Mouse (Mus musculus): ENCODE measurements at regions not wholly inside any gene's neighbourhood (a gene's known extent, or its start where the extent isn't known, plus 50 kb on each side); places are given as distances from the start of the nearest gene placed in this dataset.

- no peak overlapping the region for H3K4me2 ChIP-seq (replicated peaks; ENCODE audit: low read depth, low read length)
- no peak overlapping the region for H3K9ac ChIP-seq (replicated peaks; ENCODE audit: low read depth, low read length)
- peaks cover 12% of the 10 kb centered on the region; the same call in 1 of the 2 replicates for H3K4me1 ChIP-seq (ENCODE audit: control insufficient read depth, insufficient read depth, low read length)
- no peak overlapping the region for H3K4me3 ChIP-seq (ENCODE audit: low read depth, low read length)
- no peaks in the 10 kb centered on the region for H3K27me3 ChIP-seq (ENCODE audit: control insufficient read depth, insufficient read depth, low read length)
- WGBS: 95% methylated on average over 5 of the region's 5 CpGs
- ATAC-seq (ENCODE audit: insufficient number of reproducible peaks, insufficient read depth, low FRiP score, low read depth): no peak
- no peaks in the 10 kb centered on the region for H3K36me3 ChIP-seq (ENCODE audit: control insufficient read depth, insufficient read depth, low read length)
- H3K27ac ChIP-seq (ENCODE audit: low read length): no peak overlapping the region
- H3K9me3 ChIP-seq (ENCODE audit: control insufficient read depth, low read depth, low read length): peaks cover 4% of the 10 kb centered on the region; the same call in 1 of the 2 replicates
Observed at GRCm38 (mm10) chr13:44579215-44579614, 150.1 kb upstream of the Jarid2 start.

GRCm38 (mm10) chr13:44580156-44580736 is 149.0 kb upstream of the Jarid2 start:
- H3K4me3 ChIP-seq (ENCODE audit: low read depth, low read length): no peak overlapping the region

GRCm38 (mm10) chr13:44580767-44581166 is 148.5 kb upstream of the Jarid2 start:
- no peak overlapping the region for H3K4me3 ChIP-seq (ENCODE audit: low read depth, low read length)
- no peak overlapping the region for H3K27ac ChIP-seq (ENCODE audit: low read length)
- 27% methylated on average over 9 of the region's 9 CpGs for WGBS
- H3K4me2 ChIP-seq (replicated peaks; ENCODE audit: low read depth, low read length): peak overlapping the region; percentile 8
- peaks cover 14% of the 10 kb centered on the region; the same call in 1 of the 2 replicates for H3K4me1 ChIP-seq (ENCODE audit: control insufficient read depth, insufficient read depth, low read length)
- H3K9ac ChIP-seq (replicated peaks; ENCODE audit: low read depth, low read length): no peak overlapping the region
- peaks cover 4% of the 10 kb centered on the region; the same call in 1 of the 2 replicates for H3K9me3 ChIP-seq (ENCODE audit: control insufficient read depth, low read depth, low read length)
- no peaks in the 10 kb centered on the region for H3K36me3 ChIP-seq (ENCODE audit: control insufficient read depth, insufficient read depth, low read length)
- ATAC-seq (ENCODE audit: insufficient number of reproducible peaks, insufficient read depth, low FRiP score, low read depth): no peak
- no peaks in the 10 kb centered on the region for H3K27me3 ChIP-seq (ENCODE audit: control insufficient read depth, insufficient read depth, low read length)

More at GRCm38 (mm10) chr13:44580156-44580736, 149.0 kb upstream of the Jarid2 start:
- ATAC-seq (ENCODE audit: insufficient number of reproducible peaks, insufficient read depth, low FRiP score, low read depth): no peak
- 51% methylated on average over 15 of the region's 15 CpGs for WGBS
- Histone ChIP-seq H3K36me3 (ENCODE audit: control insufficient read depth, insufficient read depth, low read length) (no peaks in the 10 kb centered on the region), H3K27me3 (ENCODE audit: control insufficient read depth, insufficient read depth, low read length) (no peaks in the 10 kb centered on the region), H3K4me1 (ENCODE audit: control insufficient read depth, insufficient read depth, low read length) (peaks cover 14% of the 10 kb centered on the region; the same call in 1 of the 2 replicates), H3K9ac (replicated peaks; ENCODE audit: low read depth, low read length) (no peak overlapping the region), H3K9me3 (ENCODE audit: control insufficient read depth, low read depth, low read length) (peaks cover 4% of the 10 kb centered on the region; the same call in 1 of the 2 replicates), H3K4me2 (replicated peaks; ENCODE audit: low read depth, low read length) (peak overlapping the region; percentile 8), H3K27ac (ENCODE audit: low read length) (no peak overlapping the region)

DNA sequence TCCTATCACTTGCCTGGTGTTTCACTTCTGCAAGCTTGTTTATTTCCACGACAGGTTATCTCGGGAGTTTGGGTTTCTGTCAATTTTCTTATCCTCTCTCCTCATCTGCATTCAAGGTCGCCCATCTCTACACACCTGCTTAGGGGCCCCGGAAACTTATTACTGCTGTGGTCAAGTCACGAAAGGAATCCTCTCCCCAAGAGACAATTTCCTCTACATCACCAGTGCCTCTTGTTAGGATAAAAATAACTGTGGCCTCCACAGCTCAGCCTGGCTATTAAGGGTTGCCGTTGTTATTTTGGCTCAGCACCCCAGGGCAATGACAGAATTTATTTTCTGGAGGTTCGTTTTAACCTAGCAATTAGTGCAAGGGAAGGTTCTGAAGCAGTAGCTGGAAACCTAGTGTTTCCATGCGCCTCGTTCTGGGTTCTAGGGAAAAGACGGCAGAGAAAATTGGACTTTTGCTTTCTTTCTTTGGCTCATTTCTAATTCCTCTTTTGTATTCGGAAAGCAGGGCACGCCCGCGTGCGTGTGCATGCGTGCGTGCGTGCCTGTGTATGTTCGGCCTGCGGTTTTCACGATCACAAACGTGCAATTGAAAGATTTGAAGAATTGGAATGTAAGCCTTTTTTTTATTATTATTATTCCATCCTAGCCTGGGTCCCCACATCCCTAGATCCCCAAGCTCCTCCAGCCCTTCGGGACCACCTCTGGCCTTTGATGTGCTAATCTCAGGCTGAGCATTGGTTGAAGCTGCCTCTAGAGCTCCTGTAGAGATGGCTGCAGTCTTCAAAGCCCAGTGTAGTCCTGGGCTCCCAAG is 147.1 kb upstream of the Jarid2 start:
- no peak overlapping the region for H3K4me2 ChIP-seq (replicated peaks; ENCODE audit: low read depth, low read length)
- 49% methylated on average over 23 of the region's 23 CpGs for WGBS
- H3K27me3 ChIP-seq (ENCODE audit: control insufficient read depth, insufficient read depth, low read length): no peaks in the 10 kb centered on the region
- H3K9ac ChIP-seq (replicated peaks; ENCODE audit: low read depth, low read length): no peak overlapping the region
- ATAC-seq (ENCODE audit: insufficient number of reproducible peaks, insufficient read depth, low FRiP score, low read depth): no peak
- no peak overlapping the region for H3K4me3 ChIP-seq (ENCODE audit: low read depth, low read length)
- H3K36me3 ChIP-seq (ENCODE audit: control insufficient read depth, insufficient read depth, low read length): no peaks in the 10 kb centered on the region
- H3K27ac ChIP-seq (ENCODE audit: low read length): no peak overlapping the region
- H3K4me1 ChIP-seq (ENCODE audit: control insufficient read depth, insufficient read depth, low read length): peaks cover 14% of the 10 kb centered on the region; the same call in 1 of the 2 replicates
- H3K9me3 ChIP-seq (ENCODE audit: control insufficient read depth, low read depth, low read length): peaks cover 4% of the 10 kb centered on the region; the same call in 1 of the 2 replicates

GRCm38 (mm10) chr13:44582767-44583085 is 146.5 kb upstream of the Jarid2 start:
- Histone ChIP-seq H3K27me3 (ENCODE audit: control insufficient read depth, insufficient read depth, low read length) (no peaks in the 10 kb centered on the region), H3K36me3 (ENCODE audit: control insufficient read depth, insufficient read depth, low read length) (no peaks in the 10 kb centered on the region), H3K4me2 (replicated peaks; ENCODE audit: low read depth, low read length) (no peak overlapping the region), H3K27ac (ENCODE audit: low read length) (no peak overlapping the region), H3K4me1 (ENCODE audit: control insufficient read depth, insufficient read depth, low read length) (peaks cover 14% of the 10 kb centered on the region; the same call in 1 of the 2 replicates), H3K4me3 (ENCODE audit: low read depth, low read length) (no peak overlapping the region), H3K9me3 (ENCODE audit: control insufficient read depth, low read depth, low read length) (peaks cover 4% of the 10 kb centered on the region; the same call in 1 of the 2 replicates), H3K9ac (replicated peaks; ENCODE audit: low read depth, low read length) (no peak overlapping the region)
- WGBS: 53% methylated on average over 2 of the region's 2 CpGs
- ATAC-seq (ENCODE audit: insufficient number of reproducible peaks, insufficient read depth, low FRiP score, low read depth): no peak

GRCm38 (mm10) chr13:44583614-44584013 is 145.7 kb upstream of the Jarid2 start:
- Histone ChIP-seq H3K27me3 (ENCODE audit: control insufficient read depth, insufficient read depth, low read length) (no peaks in the 10 kb centered on the region), H3K36me3 (ENCODE audit: control insufficient read depth, insufficient read depth, low read length) (no peaks in the 10 kb centered on the region), H3K4me3 (ENCODE audit: low read depth, low read length) (no peak overlapping the region), H3K27ac (ENCODE audit: low read length) (no peak overlapping the region), H3K9me3 (ENCODE audit: control insufficient read depth, low read depth, low read length) (peaks cover 4% of the 10 kb centered on the region; the same call in 1 of the 2 replicates), H3K4me1 (ENCODE audit: control insufficient read depth, insufficient read depth, low read length) (peaks cover 14% of the 10 kb centered on the region; the same call in 1 of the 2 replicates), H3K4me2 (replicated peaks; ENCODE audit: low read depth, low read length) (no peak overlapping the region), H3K9ac (replicated peaks; ENCODE audit: low read depth, low read length) (no peak overlapping the region)
- WGBS: 70% methylated on average over 5 of the region's 5 CpGs
- no peak for ATAC-seq (ENCODE audit: insufficient number of reproducible peaks, insufficient read depth, low FRiP score, low read depth)

GRCm38 (mm10) chr13:44584151-44584550 is 145.1 kb upstream of the Jarid2 start:
- Histone ChIP-seq H3K27me3 (ENCODE audit: control insufficient read depth, insufficient read depth, low read length) (no peaks in the 10 kb centered on the region), H3K9me3 (ENCODE audit: control insufficient read depth, low read depth, low read length) (peaks cover 1% of the 10 kb centered on the region; the same call in 1 of the 2 replicates), H3K4me3 (ENCODE audit: low read depth, low read length) (no peak overlapping the region), H3K4me1 (ENCODE audit: control insufficient read depth, insufficient read depth, low read length) (peaks cover 14% of the 10 kb centered on the region; the same call in 1 of the 2 replicates), H3K27ac (ENCODE audit: low read length) (no peak overlapping the region), H3K36me3 (ENCODE audit: control insufficient read depth, insufficient read depth, low read length) (no peaks in the 10 kb centered on the region), H3K9ac (replicated peaks; ENCODE audit: low read depth, low read length) (no peak overlapping the region), H3K4me2 (replicated peaks; ENCODE audit: low read depth, low read length) (no peak overlapping the region)
- WGBS: 42% methylated on average over 8 of the region's 8 CpGs
- ATAC-seq (ENCODE audit: insufficient number of reproducible peaks, insufficient read depth, low FRiP score, low read depth): no peak

DNA sequence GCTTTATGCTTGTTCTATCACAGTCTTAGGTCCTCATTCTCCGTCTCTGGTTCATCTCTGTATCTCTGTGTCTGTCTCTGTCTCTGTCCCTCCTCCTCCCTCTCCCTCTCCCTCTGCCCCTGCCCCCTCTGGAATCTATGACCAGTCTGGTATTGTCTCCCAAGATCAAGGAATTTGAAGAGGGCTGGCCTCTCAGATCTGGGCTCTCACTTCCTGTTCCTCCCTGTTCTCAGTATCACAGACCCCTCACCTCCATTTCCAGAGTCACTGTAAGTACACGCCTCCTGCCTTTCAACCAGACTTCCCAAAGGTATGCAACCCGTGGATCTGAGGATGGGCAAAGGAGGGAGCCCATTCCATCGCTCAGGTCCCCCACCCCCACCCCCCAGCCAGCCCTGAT is 144.7 kb upstream of the Jarid2 start:
- H3K27me3 ChIP-seq (ENCODE audit: control insufficient read depth, insufficient read depth, low read length): no peaks in the 10 kb centered on the region
- peaks cover 14% of the 10 kb centered on the region; the same call in 1 of the 2 replicates for H3K4me1 ChIP-seq (ENCODE audit: control insufficient read depth, insufficient read depth, low read length)
- H3K4me3 ChIP-seq (ENCODE audit: low read depth, low read length): no peak overlapping the region
- H3K36me3 ChIP-seq (ENCODE audit: control insufficient read depth, insufficient read depth, low read length): no peaks in the 10 kb centered on the region
- no peak overlapping the region for H3K4me2 ChIP-seq (replicated peaks; ENCODE audit: low read depth, low read length)
- H3K9ac ChIP-seq (replicated peaks; ENCODE audit: low read depth, low read length): no peak overlapping the region
- H3K9me3 ChIP-seq (ENCODE audit: control insufficient read depth, low read depth, low read length): no peaks in the 10 kb centered on the region
- ATAC-seq (ENCODE audit: insufficient number of reproducible peaks, insufficient read depth, low FRiP score, low read depth): no peak
- H3K27ac ChIP-seq (ENCODE audit: low read length): no peak overlapping the region
- WGBS: 55% methylated on average over 4 of the region's 4 CpGs

Measured in stomach, embryonic 14.5 days (tissue).